Mouse (Mus musculus): ENCODE data around the gene Ppp1r14c. TPM values are rescaled to one million over a fixed set of nuclear protein-coding genes. Genes with fewer than 3 reads are reported as not detected.
"Not testable (repeated sequence)": the region's sequence is repeated elsewhere in the genome, so short reads cannot be mapped to it uniquely, and the experiment has no call there.

Gene Ppp1r14c
- total and polyA plus RNA-seq, 2 experiments = not detected

DNA sequence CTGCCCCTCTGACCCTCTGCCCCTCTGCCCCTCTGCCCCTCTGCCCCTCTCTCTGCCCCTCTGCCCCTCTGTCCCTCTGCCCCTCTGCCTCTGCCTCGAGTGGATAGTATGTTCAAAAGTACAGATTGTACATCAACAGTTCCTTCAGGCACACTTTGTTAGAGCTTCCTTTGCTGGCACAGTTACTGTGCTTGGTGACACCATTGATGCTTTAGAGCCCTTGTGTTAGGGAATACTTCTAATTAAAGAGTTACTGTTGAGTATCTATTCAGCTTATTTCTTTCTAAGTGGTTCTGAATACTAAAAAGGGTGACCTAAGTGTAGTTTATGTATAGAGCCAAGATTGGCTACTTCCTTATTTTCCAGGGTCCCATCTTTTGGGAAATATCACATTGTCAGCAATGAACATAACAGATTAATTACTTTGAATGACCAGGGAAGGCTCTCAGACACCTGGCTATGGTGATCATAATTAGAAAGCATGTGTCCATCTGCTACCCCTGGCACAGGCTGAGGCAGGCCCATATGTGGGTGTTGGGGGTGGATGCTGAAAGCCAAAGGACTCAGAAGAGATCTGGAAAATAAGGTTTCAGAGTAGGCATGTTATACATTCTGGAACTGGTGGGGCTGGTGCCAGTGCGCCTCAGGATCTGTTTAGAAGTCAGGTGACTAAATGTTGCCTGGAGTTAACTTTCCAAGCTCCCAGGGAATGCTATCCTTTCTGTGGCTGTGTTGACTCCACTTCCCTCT, 75.0 kb downstream of the Ppp1r14c start:
- H3K4me3 ChIP-seq (ENCODE audit: insufficient read depth, low read depth, low read length) = no peak overlapping the region
- TF ChIP-seq POLR2A (IDR thresholded peaks at IDR 0.05; ENCODE audit: extremely low read depth, insufficient read depth, low read length) (no peak), CTCF (IDR thresholded peaks at IDR 0.05; ENCODE audit: low read depth, low read length) (no peak)
- no peaks in the 10 kb centered on the region for H3K4me1 ChIP-seq (ENCODE audit: control insufficient read depth, insufficient read depth, low read length)
- H3K36me3 ChIP-seq (ENCODE audit: control insufficient read depth, insufficient read depth, low read length) = no peaks in the 10 kb centered on the region
- no peaks in the 10 kb centered on the region for H3K27me3 ChIP-seq (ENCODE audit: control insufficient read depth, insufficient read depth, low read length)
- no peak overlapping the region for H3K9ac ChIP-seq (ENCODE audit: low read depth, low read length)
- no peak for DNase-seq (ENCODE audit: extremely low read depth, low read depth, low spot score)
- WGBS = 39% methylated on average over 2 of the region's 2 CpGs
- H3K27ac ChIP-seq (replicated peaks; ENCODE audit: insufficient read depth, low read depth, low read length) = no peak overlapping the region
- H3K79me2 ChIP-seq (ENCODE audit: control insufficient read depth, insufficient read depth, low read length) = no peaks in the 10 kb centered on the region

DNA sequence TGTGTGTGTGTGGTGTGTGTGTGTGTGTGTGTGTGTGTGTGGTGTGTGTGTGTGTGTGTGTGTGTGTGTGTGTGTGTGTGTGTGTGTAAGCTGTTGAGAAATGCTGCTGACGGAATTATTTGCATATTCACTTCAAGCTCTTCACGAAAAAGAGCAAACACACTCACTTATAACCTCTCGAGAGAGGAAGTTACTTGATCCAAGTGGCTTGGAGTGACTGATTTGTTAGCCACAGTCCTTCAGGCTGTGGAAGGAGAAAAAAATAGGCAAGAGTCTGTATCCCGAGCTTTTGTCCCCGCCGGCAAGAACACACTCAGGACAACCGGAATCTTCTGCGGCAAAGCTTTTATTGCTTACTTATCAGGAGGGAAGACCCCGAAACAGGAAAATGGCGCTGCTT, 80.9 kb downstream of the Ppp1r14c start:
- DNase-seq (ENCODE audit: extremely low read depth, low read depth, low spot score); H3K79me2 ChIP-seq (ENCODE audit: control insufficient read depth, insufficient read depth, low read length); H3K27me3 ChIP-seq (ENCODE audit: control insufficient read depth, insufficient read depth, low read length); H3K27ac ChIP-seq (replicated peaks; ENCODE audit: insufficient read depth, low read depth, low read length); H3K9ac ChIP-seq (ENCODE audit: low read depth, low read length); H3K36me3 ChIP-seq (ENCODE audit: control insufficient read depth, insufficient read depth, low read length); H3K4me3 ChIP-seq (ENCODE audit: insufficient read depth, low read depth, low read length); H3K4me1 ChIP-seq (ENCODE audit: control insufficient read depth, insufficient read depth, low read length): not testable (repeated sequence)
- 89% methylated on average over 10 of the region's 10 CpGs for WGBS

GRCm38 (mm10) chr10:3448699-3449098, 82.8 kb downstream of the Ppp1r14c start:
- TF ChIP-seq CTCF (IDR thresholded peaks at IDR 0.05; ENCODE audit: low read depth, low read length) (no peak), POLR2A (IDR thresholded peaks at IDR 0.05; ENCODE audit: extremely low read depth, insufficient read depth, low read length) (no peak)
- DNase-seq (ENCODE audit: extremely low read depth, low read depth, low spot score) = no peak
- no peaks in the 10 kb centered on the region; the same call in 1 of the 2 replicates for H3K27me3 ChIP-seq (ENCODE audit: control insufficient read depth, insufficient read depth, low read length)
- WGBS = 88% methylated on average over 5 of the region's 5 CpGs
- H3K4me3 ChIP-seq (ENCODE audit: insufficient read depth, low read depth, low read length) = no peak overlapping the region
- no peaks in the 10 kb centered on the region for H3K79me2 ChIP-seq (ENCODE audit: control insufficient read depth, insufficient read depth, low read length)
- H3K27ac ChIP-seq (replicated peaks; ENCODE audit: insufficient read depth, low read depth, low read length) = no peak overlapping the region
- H3K4me1 ChIP-seq (ENCODE audit: control insufficient read depth, insufficient read depth, low read length) = no peaks in the 10 kb centered on the region
- no peak overlapping the region for H3K9ac ChIP-seq (ENCODE audit: low read depth, low read length)
- H3K36me3 ChIP-seq (ENCODE audit: control insufficient read depth, insufficient read depth, low read length) = no peaks in the 10 kb centered on the region

DNA sequence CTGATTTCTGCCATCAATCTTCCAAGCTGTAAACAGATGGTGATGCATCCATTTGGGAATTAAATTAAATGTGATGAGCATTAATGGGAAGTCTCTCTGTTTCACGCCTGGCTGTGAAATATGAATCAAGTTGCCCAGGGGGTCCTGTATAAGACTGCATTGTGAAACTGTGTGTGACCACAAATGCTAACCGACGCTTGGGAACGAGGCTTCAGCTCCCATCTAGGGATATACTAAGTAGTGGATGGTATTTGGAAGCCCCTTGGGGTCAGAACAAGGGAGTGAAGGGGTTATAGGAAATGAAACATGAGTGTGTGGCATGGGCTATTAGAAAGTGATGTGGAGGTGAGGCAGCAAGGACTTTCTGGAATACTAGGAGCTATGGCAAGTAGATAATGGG, 86.1 kb downstream of the Ppp1r14c start:
- Histone ChIP-seq H3K36me3 (ENCODE audit: control insufficient read depth, insufficient read depth, low read length) (no peaks in the 10 kb centered on the region), H3K27ac (replicated peaks; ENCODE audit: insufficient read depth, low read depth, low read length) (no peak overlapping the region), H3K9ac (ENCODE audit: low read depth, low read length) (no peak overlapping the region), H3K79me2 (ENCODE audit: control insufficient read depth, insufficient read depth, low read length) (no peaks in the 10 kb centered on the region), H3K4me3 (ENCODE audit: insufficient read depth, low read depth, low read length) (no peak overlapping the region), H3K27me3 (ENCODE audit: control insufficient read depth, insufficient read depth, low read length) (no peaks in the 10 kb centered on the region; the same call in 1 of the 2 replicates), H3K4me1 (ENCODE audit: control insufficient read depth, insufficient read depth, low read length) (no peaks in the 10 kb centered on the region)
- TF ChIP-seq CTCF (IDR thresholded peaks at IDR 0.05; ENCODE audit: low read depth, low read length) (no peak), POLR2A (IDR thresholded peaks at IDR 0.05; ENCODE audit: extremely low read depth, insufficient read depth, low read length) (no peak)
- DNase-seq (ENCODE audit: extremely low read depth, low read depth, low spot score) = no peak
- WGBS = 85% methylated on average over 4 of the region's 4 CpGs

GRCm38 (mm10) chr10:3452822-3453475, 87.1 kb downstream of the Ppp1r14c start:
- TF ChIP-seq POLR2A (IDR thresholded peaks at IDR 0.05; ENCODE audit: extremely low read depth, insufficient read depth, low read length) = no peak
- no peak for TF ChIP-seq CTCF (IDR thresholded peaks at IDR 0.05; ENCODE audit: low read depth, low read length)
- WGBS = 60% methylated on average over 3 of the region's 3 CpGs
- Histone ChIP-seq H3K27ac (replicated peaks; ENCODE audit: insufficient read depth, low read depth, low read length) (no peak overlapping the region), H3K27me3 (ENCODE audit: control insufficient read depth, insufficient read depth, low read length) (no peaks in the 10 kb centered on the region; the same call in 1 of the 2 replicates), H3K4me3 (ENCODE audit: insufficient read depth, low read depth, low read length) (no peak overlapping the region), H3K4me1 (ENCODE audit: control insufficient read depth, insufficient read depth, low read length) (no peaks in the 10 kb centered on the region), H3K79me2 (ENCODE audit: control insufficient read depth, insufficient read depth, low read length) (no peaks in the 10 kb centered on the region), H3K9ac (ENCODE audit: low read depth, low read length) (no peak overlapping the region), H3K36me3 (ENCODE audit: control insufficient read depth, insufficient read depth, low read length) (no peaks in the 10 kb centered on the region)
- no peak for DNase-seq (ENCODE audit: extremely low read depth, low read depth, low spot score)

GRCm38 (mm10) chr10:3458686-3459085, 92.8 kb downstream of the Ppp1r14c start:
- TF ChIP-seq POLR2A (IDR thresholded peaks at IDR 0.05; ENCODE audit: extremely low read depth, insufficient read depth, low read length) = no peak
- no peak for TF ChIP-seq CTCF (IDR thresholded peaks at IDR 0.05; ENCODE audit: low read depth, low read length)
- Histone ChIP-seq H3K79me2 (ENCODE audit: control insufficient read depth, insufficient read depth, low read length) (no peaks in the 10 kb centered on the region), H3K36me3 (ENCODE audit: control insufficient read depth, insufficient read depth, low read length) (no peaks in the 10 kb centered on the region), H3K9ac (ENCODE audit: low read depth, low read length) (no peak overlapping the region), H3K4me1 (ENCODE audit: control insufficient read depth, insufficient read depth, low read length) (no peaks in the 10 kb centered on the region), H3K4me3 (ENCODE audit: insufficient read depth, low read depth, low read length) (no peak overlapping the region), H3K27me3 (ENCODE audit: control insufficient read depth, insufficient read depth, low read length) (no peaks in the 10 kb centered on the region), H3K27ac (replicated peaks; ENCODE audit: insufficient read depth, low read depth, low read length) (no peak overlapping the region)
- DNase-seq (ENCODE audit: extremely low read depth, low read depth, low spot score) = no peak
- WGBS = 88% methylated on average over 1 of the region's 1 CpGs

All from liver, adult 2 months (tissue).